Mouse (Mus musculus) limb, embryonic 11.5 days (tissue): ENCODE data around the gene Ppp4r2. TPM values are rescaled to one million over a fixed set of nuclear protein-coding genes. Genes with fewer than 3 reads are reported as not detected.

Experiments used
- ATAC-seq: fragments of 200-750 bp; cut with Nextera tagmentation; 2 replicates; pipeline ENCODE4 v1.8.0; 2017; ENCODE audit warnings: low read depth; ENCODE audit not compliant: insufficient number of reproducible peaks, low FRiP score, low TSS enrichment
- DNase-seq: peaks from one replicate; pipeline ENCODE4 v3.0.0-alpha.2; 2015; ENCODE audit warnings: low spot score
- H3K27ac ChIP-seq: fragments of 300-500 bp; sonication (generic); replicated peaks from 2 replicates; pipeline ENCODE4 v1.5.1; 2014; ENCODE audit warnings: low read depth, mild to moderate bottlenecking, low read length
- H3K27me3 ChIP-seq: fragments of 300-500 bp; sonication (generic); 2 replicates; pipeline ENCODE4 v1.6.1; 2014; ENCODE audit warnings: mild to moderate bottlenecking, low read length, mixed read lengths; ENCODE audit not compliant: control insufficient read depth, insufficient read depth
- H3K36me3 ChIP-seq: fragments of 300-500 bp; sonication (generic); 2 replicates; pipeline ENCODE4 v1.6.1; 2014; ENCODE audit warnings: mild to moderate bottlenecking, low read length, moderate library complexity, mixed read lengths; ENCODE audit not compliant: control insufficient read depth, insufficient read depth
- H3K4me1 ChIP-seq: fragments of 300-500 bp; sonication (generic); 2 replicates; pipeline ENCODE4 v1.6.1; 2014; ENCODE audit warnings: low read length, mixed read lengths; ENCODE audit not compliant: control insufficient read depth, insufficient read depth
- H3K4me2 ChIP-seq: fragments of 300-500 bp; sonication (generic); 2 replicates; pipeline ENCODE4 v1.6.1; 2014; ENCODE audit warnings: low read depth, mild to moderate bottlenecking, moderate library complexity; ENCODE audit not compliant: severe bottlenecking
- H3K4me3 ChIP-seq: fragments of 300-500 bp; sonication (generic); 2 replicates; pipeline ENCODE4 v1.5.1; 2014; ENCODE audit warnings: low read depth, low read length
- H3K9ac ChIP-seq: fragments of 300-500 bp; sonication (generic); 2 replicates; pipeline ENCODE4 v1.6.1; 2014; ENCODE audit warnings: mild to moderate bottlenecking, low read length
- H3K9me3 ChIP-seq: fragments of 300-500 bp; sonication (generic); 2 replicates; pipeline ENCODE4 v1.6.1; 2016; ENCODE audit warnings: low read length; ENCODE audit not compliant: control insufficient read depth
- WGBS: fragments of 180-500 bp; shearing (Covaris S2); extraction: QIAGEN DNeasy Blood & Tissue Kit; methylation state at CpG from one replicate; pipeline ENCODE4 v1.1.7; 2014; 5-methylcytosine and 5-hydroxymethylcytosine counted together
- polyA plus RNA-seq: library from polyadenylated mRNA; unstranded; fragments of >200 nt; fragmentation: Nextera tagmentation; extraction: Ambion mirVana; gene quantifications from 2 replicates; pipeline ENCODE4 v1.2.1, GENCODE M21; 2014

Gene Ppp4r2
- polyA plus RNA-seq, 1 experiment from 2014 or later, result 38.0 TPM

DNA sequence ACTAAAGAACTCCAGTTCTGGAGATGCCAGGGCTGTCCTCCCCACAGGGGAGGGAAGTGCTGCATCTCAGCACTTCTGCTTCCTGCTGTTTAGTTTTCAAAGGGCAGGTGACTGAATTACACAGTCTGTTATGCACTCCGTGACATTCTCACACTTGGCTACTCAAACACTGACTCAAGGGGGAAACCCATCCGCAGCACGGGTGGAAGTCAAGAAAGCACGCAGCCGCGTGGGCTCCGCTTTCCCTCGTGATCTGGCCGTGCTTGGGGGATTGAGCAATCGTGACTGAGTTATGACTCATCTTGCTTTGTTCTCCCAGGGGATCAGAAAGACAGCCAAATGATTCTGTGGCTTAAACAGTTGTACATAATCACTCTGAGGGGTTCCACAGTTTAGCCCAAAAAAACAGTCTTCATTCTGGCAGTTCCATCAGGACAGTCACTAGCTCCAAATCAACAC, 32.9 kb upstream of the Ppp4r2 start:
- H3K4me2 ChIP-seq, result no peak overlapping the region
- DNase-seq (no peak), ATAC-seq (no peak)

DNA sequence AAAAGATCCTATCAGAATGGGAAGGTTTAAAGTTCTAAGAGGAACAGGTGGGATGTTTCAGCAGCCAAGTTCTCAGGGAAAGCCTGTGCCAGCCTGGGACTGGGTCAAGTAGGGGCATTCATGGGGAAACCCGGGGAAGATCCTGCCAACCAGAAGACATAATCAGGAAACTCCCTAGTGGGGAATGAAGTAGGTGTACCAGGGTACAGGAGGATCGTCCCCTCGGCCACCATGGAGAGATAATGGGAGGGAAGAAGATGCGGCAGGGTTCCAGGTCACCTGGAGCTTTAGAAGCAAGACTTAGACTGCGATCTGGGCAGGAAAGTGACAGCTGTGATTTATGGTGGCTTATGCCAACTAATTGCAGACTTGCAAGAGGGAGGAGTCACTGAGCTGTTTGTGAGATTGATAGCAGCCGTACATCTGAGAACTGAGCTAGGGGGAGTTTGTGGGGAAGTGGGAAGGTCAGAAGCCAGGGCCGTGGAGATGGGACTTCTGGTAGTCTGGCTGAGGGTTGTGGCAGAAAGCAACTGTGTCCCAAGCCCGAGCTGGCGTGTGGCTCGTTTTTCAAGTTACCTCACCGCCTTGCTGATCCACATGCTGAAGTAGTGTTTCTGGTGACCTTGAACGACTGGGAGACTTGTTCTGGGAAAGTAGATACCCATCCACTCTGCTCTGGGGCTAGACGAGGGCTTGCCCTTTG, 30.9 kb upstream of the Ppp4r2 start:
- Histone ChIP-seq H3K9ac (no peak overlapping the region), H3K4me1 (no peaks in the 10 kb centered on the region), H3K36me3 (no peaks in the 10 kb centered on the region), H3K4me3 (no peak overlapping the region), H3K27me3 (no peaks in the 10 kb centered on the region), H3K9me3 (no peaks in the 10 kb centered on the region), H3K27ac (no peak overlapping the region), H3K4me2 (no peak overlapping the region)
- ATAC-seq (0 out of 2 replicates have a peak, but pooled peaks have one; percentile 35), DNase-seq (peak; percentile 22)
- 45% methylated on average over 13 of the region's 13 CpGs for WGBS

More for the DNA sequence above, 32.9 kb upstream of the Ppp4r2 start:
- H3K4me1 ChIP-seq, result no peaks in the 10 kb centered on the region
- H3K4me3 ChIP-seq, result no peak overlapping the region
- WGBS, result 81% methylated on average over 10 of the region's 10 CpGs
- no peaks in the 10 kb centered on the region for H3K27me3 ChIP-seq
- no peak overlapping the region for H3K9ac ChIP-seq
- H3K36me3 ChIP-seq, result no peaks in the 10 kb centered on the region
- H3K27ac ChIP-seq, result no peak overlapping the region
- H3K9me3 ChIP-seq, result no peaks in the 10 kb centered on the region

DNA sequence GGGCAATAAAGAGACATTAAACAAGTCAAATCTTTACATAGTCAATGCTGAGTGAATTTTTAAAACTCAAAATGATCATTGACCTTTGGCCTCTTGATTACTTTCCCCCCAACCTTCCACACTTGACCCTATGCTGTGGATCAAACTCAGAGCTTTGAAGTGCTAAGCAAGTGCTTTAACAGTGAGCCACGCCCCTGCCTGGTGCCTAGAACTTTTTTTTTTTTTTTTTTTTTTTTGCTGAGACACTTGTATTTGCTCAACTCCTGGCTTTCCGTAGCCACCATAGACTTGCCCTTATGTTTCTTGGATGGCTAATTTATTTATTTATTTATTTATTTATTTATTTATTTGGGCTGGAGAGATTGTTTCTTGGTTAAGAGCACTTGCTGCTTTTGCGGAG, 30.2 kb upstream of the Ppp4r2 start:
- H3K27me3 ChIP-seq, result no peaks in the 10 kb centered on the region
- H3K9ac ChIP-seq, result no peak overlapping the region
- no peak overlapping the region for H3K4me2 ChIP-seq
- no peak overlapping the region for H3K4me3 ChIP-seq
- ATAC-seq, result no peak; the same call in 1 of the 2 replicates
- 82% methylated on average over 3 of the region's 3 CpGs for WGBS
- H3K36me3 ChIP-seq, result no peaks in the 10 kb centered on the region
- no peaks in the 10 kb centered on the region for H3K4me1 ChIP-seq
- H3K27ac ChIP-seq, result no peak overlapping the region
- no peaks in the 10 kb centered on the region for H3K9me3 ChIP-seq
- no peak for DNase-seq

DNA sequence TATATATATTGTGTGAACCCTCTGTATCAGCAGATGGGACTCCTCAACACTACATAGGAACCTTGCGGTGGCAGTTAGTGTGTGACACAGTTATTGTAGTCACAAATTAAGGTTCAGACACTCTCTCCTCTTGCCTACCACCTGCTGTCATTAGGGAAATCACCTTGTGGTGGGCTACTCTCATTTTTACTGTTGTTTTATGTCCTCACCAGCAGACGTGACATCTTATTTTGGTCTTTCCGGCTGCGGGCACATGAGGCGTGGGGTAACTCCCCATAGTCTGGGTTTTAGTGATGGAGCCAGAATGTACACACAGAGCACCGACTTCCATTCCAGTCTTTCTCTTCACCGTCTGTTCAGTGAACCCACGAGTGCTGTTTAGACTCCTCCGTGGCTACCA, 26.2 kb upstream of the Ppp4r2 start:
- ATAC-seq, result no peak
- H3K4me2 ChIP-seq, result no peak overlapping the region
- no peak for DNase-seq
- 92% methylated on average over 9 of the region's 9 CpGs for WGBS
- H3K9me3 ChIP-seq, result no peaks in the 10 kb centered on the region
- no peaks in the 10 kb centered on the region for H3K27me3 ChIP-seq
- no peaks in the 10 kb centered on the region for H3K36me3 ChIP-seq
- H3K9ac ChIP-seq, result no peak overlapping the region
- H3K4me1 ChIP-seq, result no peaks in the 10 kb centered on the region
- no peak overlapping the region for H3K4me3 ChIP-seq
- no peak overlapping the region for H3K27ac ChIP-seq

DNA sequence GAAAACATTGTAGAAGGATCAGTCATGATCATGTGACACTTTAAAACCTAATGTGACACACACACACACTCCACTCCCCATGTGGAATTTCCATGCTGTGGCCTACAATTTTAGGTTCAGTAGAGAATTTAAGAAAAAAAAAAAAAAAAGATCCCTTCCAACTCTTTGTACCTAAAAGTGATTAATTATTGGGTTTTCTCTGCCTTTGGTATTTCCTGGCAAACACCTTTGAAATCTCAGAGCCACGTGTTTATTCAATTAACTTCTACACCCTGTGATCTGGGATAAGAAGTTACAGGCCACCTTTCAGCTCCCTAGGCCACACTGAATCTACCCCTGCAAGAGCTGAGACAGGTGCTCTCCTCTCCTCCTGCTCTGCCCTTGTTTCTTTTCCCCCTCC, 25.7 kb upstream of the Ppp4r2 start:
- 11% methylated on average over 1 of the region's 1 CpGs for WGBS
- no peaks in the 10 kb centered on the region for H3K27me3 ChIP-seq
- DNase-seq, result no peak
- no peaks in the 10 kb centered on the region for H3K4me1 ChIP-seq
- H3K4me2 ChIP-seq, result no peak overlapping the region
- H3K9me3 ChIP-seq, result no peaks in the 10 kb centered on the region
- ATAC-seq, result no peak
- H3K36me3 ChIP-seq, result no peaks in the 10 kb centered on the region
- H3K4me3 ChIP-seq, result no peak overlapping the region
- H3K27ac ChIP-seq, result no peak overlapping the region
- no peak overlapping the region for H3K9ac ChIP-seq

DNA sequence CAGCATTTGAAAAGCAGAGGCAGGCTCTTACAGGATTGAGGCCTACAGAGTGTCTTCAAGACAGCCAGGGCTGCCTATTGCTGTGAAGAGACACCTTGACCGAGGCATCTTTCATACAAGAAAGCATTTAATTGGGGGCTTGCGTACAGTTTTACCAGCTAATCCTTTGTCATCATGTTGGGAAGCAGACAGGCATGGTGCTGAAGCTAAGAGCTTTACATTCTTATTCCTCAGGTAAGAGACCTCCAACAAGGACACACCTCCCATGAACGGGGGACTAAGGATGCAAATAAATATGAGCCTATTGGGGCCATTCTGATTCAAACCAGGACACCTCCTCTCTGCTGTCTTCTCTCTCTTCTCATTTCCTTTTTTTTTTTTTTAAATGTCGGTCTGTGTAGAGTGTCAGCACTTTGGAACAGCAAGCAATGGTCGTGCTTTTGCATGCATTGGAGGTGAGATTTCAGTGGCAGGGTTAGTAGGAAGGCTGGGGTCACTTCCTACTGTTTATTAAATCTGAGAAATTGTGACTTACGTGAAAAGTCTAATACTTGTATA, 25.1 kb upstream of the Ppp4r2 start:
- H3K27ac ChIP-seq, result no peak overlapping the region
- 90% methylated on average over 6 of the region's 6 CpGs for WGBS
- DNase-seq (no peak), ATAC-seq (no peak)
- H3K9ac ChIP-seq, result no peak overlapping the region
- no peak overlapping the region for H3K4me2 ChIP-seq
- H3K4me1 ChIP-seq, result no peaks in the 10 kb centered on the region
- H3K27me3 ChIP-seq, result no peaks in the 10 kb centered on the region
- H3K36me3 ChIP-seq, result no peaks in the 10 kb centered on the region
- no peak overlapping the region for H3K4me3 ChIP-seq
- H3K9me3 ChIP-seq, result no peaks in the 10 kb centered on the region

DNA sequence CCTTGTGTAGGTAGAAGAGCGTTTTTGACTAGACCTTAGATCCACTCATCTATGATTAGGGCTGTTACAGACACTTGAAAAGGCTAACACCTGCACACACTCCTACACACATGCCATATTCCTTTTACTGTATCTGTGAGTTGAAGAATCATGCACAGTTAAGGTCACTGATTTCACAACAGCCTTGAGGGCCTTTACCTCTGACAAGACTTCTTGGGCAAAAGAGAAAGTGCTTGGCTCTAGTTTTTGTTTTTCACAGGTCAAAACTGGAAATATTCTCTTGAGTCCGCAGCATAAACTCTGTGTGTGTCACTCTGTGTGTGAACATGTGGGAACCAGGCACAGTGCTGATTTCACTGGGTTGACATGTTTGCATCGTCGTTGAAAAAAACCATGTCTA, 23.3 kb upstream of the Ppp4r2 start:
- ATAC-seq (no peak), DNase-seq (no peak)
- Histone ChIP-seq H3K9me3 (no peaks in the 10 kb centered on the region), H3K4me3 (no peak overlapping the region), H3K4me2 (no peak overlapping the region), H3K9ac (no peak overlapping the region), H3K27ac (no peak overlapping the region), H3K36me3 (no peaks in the 10 kb centered on the region), H3K27me3 (no peaks in the 10 kb centered on the region), H3K4me1 (no peaks in the 10 kb centered on the region)
- WGBS, result 90% methylated on average over 4 of the region's 4 CpGs

DNA sequence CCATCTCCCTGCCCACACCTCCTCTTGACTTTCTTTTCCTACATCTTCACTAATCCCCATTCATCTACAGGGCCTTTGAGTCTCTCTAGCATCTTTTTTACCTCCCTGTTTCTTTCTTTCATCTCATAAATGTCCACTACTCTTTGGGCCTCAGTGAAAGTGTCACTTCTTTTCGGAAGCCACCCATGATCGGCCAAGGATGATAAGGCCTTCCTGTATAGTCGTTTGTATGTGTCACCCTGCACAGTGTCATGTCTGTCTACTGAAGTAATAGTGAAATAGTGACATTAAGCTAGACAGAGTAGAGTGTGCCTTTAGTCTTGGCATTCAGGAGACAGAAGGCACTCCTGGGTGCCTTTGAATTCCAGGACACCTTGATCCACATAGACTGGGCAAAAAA, 21.7 kb upstream of the Ppp4r2 start:
- H3K4me2 ChIP-seq, result no peak overlapping the region
- no peaks in the 10 kb centered on the region for H3K4me1 ChIP-seq
- no peak overlapping the region for H3K9ac ChIP-seq
- WGBS, result 88% methylated on average over 3 of the region's 3 CpGs
- no peak overlapping the region for H3K27ac ChIP-seq
- no peak overlapping the region for H3K4me3 ChIP-seq
- H3K9me3 ChIP-seq, result no peaks in the 10 kb centered on the region
- H3K27me3 ChIP-seq, result no peaks in the 10 kb centered on the region
- DNase-seq (no peak), ATAC-seq (no peak)
- no peaks in the 10 kb centered on the region for H3K36me3 ChIP-seq
